Mouse (Mus musculus): ENCODE data around the gene Fhit. TPM values are rescaled to one million over a fixed set of nuclear protein-coding genes. Genes with fewer than 3 reads are reported as not detected.

Gene Fhit
- polyA plus RNA-seq, 1 experiment from 2014 or later = 7.6 TPM

DNA sequence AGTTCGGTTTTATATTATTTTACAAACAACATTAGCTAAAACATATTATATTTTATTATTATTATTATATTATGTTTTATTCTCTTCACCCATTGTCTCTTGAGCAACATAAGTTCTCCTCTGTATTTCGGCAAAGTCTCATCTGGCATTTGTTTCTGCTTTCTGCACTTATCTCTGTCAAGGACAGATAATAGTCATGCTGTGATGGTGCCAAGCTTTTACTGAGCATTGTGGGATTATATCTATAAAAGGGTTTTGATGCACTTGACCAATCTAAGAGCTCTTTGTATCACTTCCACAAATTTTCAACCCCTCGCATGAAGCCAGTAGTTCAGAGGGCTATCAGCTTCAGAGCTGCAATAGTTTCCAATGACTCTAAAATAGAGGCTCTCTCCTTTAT, 845.1 kb downstream of the Fhit start:
- Histone ChIP-seq H3K4me2 (ENCODE audit: low read length) (no peak overlapping the region), H3K9ac (replicated peaks; ENCODE audit: low read depth, low read length) (no peak overlapping the region), H3K4me3 (replicated peaks; ENCODE audit: low read length) (no peak overlapping the region), H3K4me1 (replicated peaks; ENCODE audit: control insufficient read depth, insufficient read depth, low read length) (no peaks in the 10 kb centered on the region), H3K27me3 (replicated peaks; ENCODE audit: control insufficient read depth, insufficient read depth, low read length) (no peaks in the 10 kb centered on the region), H3K9me3 (ENCODE audit: control insufficient read depth, low read length) (no peaks in the 10 kb centered on the region), H3K36me3 (ENCODE audit: control insufficient read depth, insufficient read depth) (no peaks in the 10 kb centered on the region), H3K27ac (ENCODE audit: low read length) (no peak overlapping the region)
- WGBS = 84% methylated on average over 3 of the region's 3 CpGs
- no peak for ATAC-seq

DNA sequence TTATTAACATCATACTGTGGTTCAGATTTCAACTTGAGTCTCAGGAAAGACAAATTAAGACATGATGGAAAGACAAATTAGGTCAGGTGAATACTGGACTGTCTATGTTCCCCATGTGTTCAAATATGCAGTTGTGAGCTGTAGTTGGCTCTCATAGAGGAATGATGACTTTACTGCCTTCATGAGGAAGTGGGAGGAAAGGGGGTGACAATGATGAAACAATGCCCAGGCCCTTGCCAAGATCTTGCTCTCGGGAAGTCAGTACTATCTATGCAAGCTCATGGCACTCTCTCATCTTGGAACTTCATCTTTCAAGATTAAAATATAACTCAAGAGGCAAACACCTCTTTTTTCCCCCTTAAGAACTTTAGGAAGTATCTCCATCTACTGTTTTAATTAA, 849.6 kb downstream of the Fhit start:
- WGBS = 80% methylated on average over 1 of the region's 1 CpGs
- no peaks in the 10 kb centered on the region for H3K4me1 ChIP-seq (replicated peaks; ENCODE audit: control insufficient read depth, insufficient read depth, low read length)
- no peak overlapping the region for H3K4me3 ChIP-seq (replicated peaks; ENCODE audit: low read length)
- no peaks in the 10 kb centered on the region for H3K27me3 ChIP-seq (replicated peaks; ENCODE audit: control insufficient read depth, insufficient read depth, low read length)
- H3K27ac ChIP-seq (ENCODE audit: low read length) = no peak overlapping the region
- no peaks in the 10 kb centered on the region for H3K36me3 ChIP-seq (ENCODE audit: control insufficient read depth, insufficient read depth)
- H3K4me2 ChIP-seq (ENCODE audit: low read length) = no peak overlapping the region
- ATAC-seq = no peak
- H3K9me3 ChIP-seq (ENCODE audit: control insufficient read depth, low read length) = no peaks in the 10 kb centered on the region
- no peak overlapping the region for H3K9ac ChIP-seq (replicated peaks; ENCODE audit: low read depth, low read length)

DNA sequence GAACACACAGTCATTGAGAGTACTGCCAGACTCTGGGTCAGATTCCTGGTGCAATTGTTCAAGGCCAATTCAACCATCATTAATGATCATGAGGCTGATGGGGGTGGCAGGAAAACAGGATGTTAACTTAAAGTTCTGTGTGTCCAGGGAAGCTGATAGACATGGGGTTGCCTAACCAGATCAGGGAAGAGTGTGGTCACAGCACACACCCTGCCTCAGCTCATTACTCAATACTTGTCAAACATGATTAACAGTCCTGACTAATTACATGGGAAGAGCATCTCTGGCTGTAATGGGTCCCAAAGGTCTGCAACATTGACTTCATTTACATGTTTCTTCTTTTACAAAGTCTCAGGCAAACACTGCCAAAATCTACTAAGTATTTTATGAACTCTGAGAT, 856.5 kb downstream of the Fhit start:
- H3K4me1 ChIP-seq (replicated peaks; ENCODE audit: control insufficient read depth, insufficient read depth, low read length) = no peaks in the 10 kb centered on the region
- ATAC-seq = no peak
- H3K27ac ChIP-seq (ENCODE audit: low read length) = no peak overlapping the region
- no peak overlapping the region for H3K4me2 ChIP-seq (ENCODE audit: low read length)
- no peaks in the 10 kb centered on the region for H3K9me3 ChIP-seq (ENCODE audit: control insufficient read depth, low read length)
- H3K4me3 ChIP-seq (replicated peaks; ENCODE audit: low read length) = no peak overlapping the region
- H3K36me3 ChIP-seq (ENCODE audit: control insufficient read depth, insufficient read depth) = no peaks in the 10 kb centered on the region
- H3K27me3 ChIP-seq (replicated peaks; ENCODE audit: control insufficient read depth, insufficient read depth, low read length) = no peaks in the 10 kb centered on the region
- no peak overlapping the region for H3K9ac ChIP-seq (replicated peaks; ENCODE audit: low read depth, low read length)

DNA sequence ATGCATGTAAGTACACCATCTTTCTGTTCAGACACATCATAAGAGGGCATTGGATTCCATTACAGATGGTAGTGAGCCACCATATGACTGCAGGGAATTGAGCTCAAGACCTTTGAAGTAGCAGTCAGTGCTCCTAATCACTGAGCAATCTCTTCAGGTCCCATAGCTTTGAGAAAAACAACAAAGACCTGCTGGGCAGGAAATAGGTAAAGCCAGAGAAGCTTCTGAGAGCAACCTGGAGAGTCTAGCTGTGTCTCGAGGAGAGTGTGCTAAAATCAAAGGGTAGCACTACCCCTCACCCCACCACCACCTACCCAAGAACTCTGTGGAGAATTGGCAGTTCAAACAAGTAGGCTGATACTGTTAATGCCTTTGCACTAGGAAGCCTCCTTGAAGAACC, 860.3 kb downstream of the Fhit start:
- H3K4me2 ChIP-seq (ENCODE audit: low read length) = no peak overlapping the region
- H3K27me3 ChIP-seq (replicated peaks; ENCODE audit: control insufficient read depth, insufficient read depth, low read length) = no peaks in the 10 kb centered on the region
- H3K27ac ChIP-seq (ENCODE audit: low read length) = no peak overlapping the region
- H3K4me3 ChIP-seq (replicated peaks; ENCODE audit: low read length) = no peak overlapping the region
- H3K4me1 ChIP-seq (replicated peaks; ENCODE audit: control insufficient read depth, insufficient read depth, low read length) = 0 out of 2 replicates have a peak, but pooled peaks cover 3% of the 10 kb centered on the region
- 64% methylated on average over 1 of the region's 1 CpGs for WGBS
- ATAC-seq = no peak
- no peaks in the 10 kb centered on the region for H3K9me3 ChIP-seq (ENCODE audit: control insufficient read depth, low read length)
- no peaks in the 10 kb centered on the region for H3K36me3 ChIP-seq (ENCODE audit: control insufficient read depth, insufficient read depth)
- no peak overlapping the region for H3K9ac ChIP-seq (replicated peaks; ENCODE audit: low read depth, low read length)

DNA sequence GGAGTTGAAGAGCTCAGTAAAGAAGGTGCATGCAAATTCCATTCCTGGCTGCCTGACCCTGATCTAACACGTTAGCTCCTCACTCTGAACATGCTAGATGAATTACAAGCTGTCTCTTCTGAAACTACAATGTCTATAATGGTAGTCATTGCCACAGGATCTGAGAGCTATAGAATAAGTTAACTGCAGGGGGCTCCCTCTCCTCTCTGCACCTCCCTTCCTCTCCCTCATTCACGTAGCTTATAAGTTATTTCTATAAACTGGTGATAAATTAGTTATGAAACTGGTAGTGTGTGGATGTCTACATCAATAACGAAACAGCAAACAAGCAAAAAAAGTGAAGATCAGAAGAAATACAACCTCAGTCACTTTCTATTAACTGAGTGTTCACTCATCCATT, 860.9 kb downstream of the Fhit start:
- no peaks in the 10 kb centered on the region for H3K27me3 ChIP-seq (replicated peaks; ENCODE audit: control insufficient read depth, insufficient read depth, low read length)
- H3K4me3 ChIP-seq (replicated peaks; ENCODE audit: low read length) = no peak overlapping the region
- no peak overlapping the region for H3K4me2 ChIP-seq (ENCODE audit: low read length)
- no peak overlapping the region for H3K27ac ChIP-seq (ENCODE audit: low read length)
- no peak for ATAC-seq
- 73% methylated on average over 3 of the region's 3 CpGs for WGBS
- H3K9ac ChIP-seq (replicated peaks; ENCODE audit: low read depth, low read length) = no peak overlapping the region
- 0 out of 2 replicates have a peak, but pooled peaks cover 3% of the 10 kb centered on the region for H3K4me1 ChIP-seq (replicated peaks; ENCODE audit: control insufficient read depth, insufficient read depth, low read length)
- H3K9me3 ChIP-seq (ENCODE audit: control insufficient read depth, low read length) = no peaks in the 10 kb centered on the region
- H3K36me3 ChIP-seq (ENCODE audit: control insufficient read depth, insufficient read depth) = no peaks in the 10 kb centered on the region

- H3K36me3 ChIP-seq (ENCODE audit: control insufficient read depth, insufficient read depth) = no peaks in the 10 kb centered on the region
- H3K4me1 ChIP-seq (replicated peaks; ENCODE audit: control insufficient read depth, insufficient read depth, low read length) = 0 out of 2 replicates have a peak, but pooled peaks cover 3% of the 10 kb centered on the region
- H3K4me2 ChIP-seq (ENCODE audit: low read length) = no peak overlapping the region
- no peaks in the 10 kb centered on the region for H3K9me3 ChIP-seq (ENCODE audit: control insufficient read depth, low read length)
- no peak overlapping the region for H3K27ac ChIP-seq (ENCODE audit: low read length)
- ATAC-seq = no peak
- WGBS = 21% methylated on average over 2 of the region's 2 CpGs
- H3K27me3 ChIP-seq (replicated peaks; ENCODE audit: control insufficient read depth, insufficient read depth, low read length) = no peaks in the 10 kb centered on the region
- H3K9ac ChIP-seq (replicated peaks; ENCODE audit: low read depth, low read length) = no peak overlapping the region
- H3K4me3 ChIP-seq (replicated peaks; ENCODE audit: low read length) = no peak overlapping the region
These were observed 862.8 kb downstream of the Fhit start for GRCm38 (mm10) chr14:10299030-10299429.

DNA sequence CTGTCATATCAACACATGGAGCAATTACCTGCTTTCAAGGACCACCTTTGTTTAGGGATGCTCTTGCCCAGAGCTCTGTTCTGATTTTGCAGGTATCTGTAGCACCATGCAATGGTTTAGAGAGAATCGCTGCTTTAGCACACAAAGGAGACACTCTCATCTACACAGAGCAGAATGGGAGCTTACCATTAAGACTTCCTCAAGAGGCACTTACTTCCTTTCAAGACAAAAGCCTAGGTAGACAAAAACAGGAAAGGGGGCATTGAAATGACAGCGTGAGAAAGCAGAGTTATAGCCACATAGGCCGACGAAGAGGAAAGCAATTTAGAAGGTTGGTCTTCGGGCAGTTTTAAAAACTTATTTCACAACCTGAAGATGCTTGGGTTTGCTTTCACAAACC, 872.8 kb downstream of the Fhit start:
- Histone ChIP-seq H3K36me3 (ENCODE audit: control insufficient read depth, insufficient read depth) (no peaks in the 10 kb centered on the region), H3K9ac (replicated peaks; ENCODE audit: low read depth, low read length) (no peak overlapping the region), H3K27me3 (replicated peaks; ENCODE audit: control insufficient read depth, insufficient read depth, low read length) (no peaks in the 10 kb centered on the region), H3K4me2 (ENCODE audit: low read length) (no peak overlapping the region), H3K9me3 (ENCODE audit: control insufficient read depth, low read length) (no peaks in the 10 kb centered on the region), H3K27ac (ENCODE audit: low read length) (no peak overlapping the region), H3K4me3 (replicated peaks; ENCODE audit: low read length) (no peak overlapping the region), H3K4me1 (replicated peaks; ENCODE audit: control insufficient read depth, insufficient read depth, low read length) (no peaks in the 10 kb centered on the region)
- 89% methylated on average over 5 of the region's 5 CpGs for WGBS
- no peak for ATAC-seq

DNA sequence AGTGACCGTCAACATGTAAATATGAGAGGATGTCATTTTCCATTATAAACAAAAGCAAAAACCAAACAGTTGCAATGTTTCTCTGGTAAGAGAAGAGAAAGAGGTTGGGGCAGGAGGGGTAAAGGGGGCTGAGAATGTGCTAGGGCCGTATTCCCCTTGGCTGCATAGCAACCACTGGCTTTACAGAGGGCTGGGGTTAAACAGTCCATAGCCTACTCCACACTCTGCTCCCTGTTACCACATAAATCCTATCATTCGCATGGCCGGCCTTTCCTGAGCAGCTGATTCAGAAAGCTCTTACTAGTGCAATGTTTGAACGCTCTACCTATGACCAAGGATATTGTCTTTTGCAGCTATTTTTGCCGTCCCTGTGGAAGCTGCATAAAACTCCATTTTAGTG, 875.8 kb downstream of the Fhit start:
- H3K4me3 ChIP-seq (replicated peaks; ENCODE audit: low read length) = no peak overlapping the region
- H3K9ac ChIP-seq (replicated peaks; ENCODE audit: low read depth, low read length) = no peak overlapping the region
- no peaks in the 10 kb centered on the region for H3K36me3 ChIP-seq (ENCODE audit: control insufficient read depth, insufficient read depth)
- peak; percentile 47; the same call in 1 of the 2 replicates for ATAC-seq
- H3K4me2 ChIP-seq (ENCODE audit: low read length) = no peak overlapping the region
- no peaks in the 10 kb centered on the region for H3K4me1 ChIP-seq (replicated peaks; ENCODE audit: control insufficient read depth, insufficient read depth, low read length)
- 25% methylated on average over 6 of the region's 6 CpGs for WGBS
- H3K27ac ChIP-seq (ENCODE audit: low read length) = no peak overlapping the region
- H3K9me3 ChIP-seq (ENCODE audit: control insufficient read depth, low read length) = no peaks in the 10 kb centered on the region
- H3K27me3 ChIP-seq (replicated peaks; ENCODE audit: control insufficient read depth, insufficient read depth, low read length) = no peaks in the 10 kb centered on the region

DNA sequence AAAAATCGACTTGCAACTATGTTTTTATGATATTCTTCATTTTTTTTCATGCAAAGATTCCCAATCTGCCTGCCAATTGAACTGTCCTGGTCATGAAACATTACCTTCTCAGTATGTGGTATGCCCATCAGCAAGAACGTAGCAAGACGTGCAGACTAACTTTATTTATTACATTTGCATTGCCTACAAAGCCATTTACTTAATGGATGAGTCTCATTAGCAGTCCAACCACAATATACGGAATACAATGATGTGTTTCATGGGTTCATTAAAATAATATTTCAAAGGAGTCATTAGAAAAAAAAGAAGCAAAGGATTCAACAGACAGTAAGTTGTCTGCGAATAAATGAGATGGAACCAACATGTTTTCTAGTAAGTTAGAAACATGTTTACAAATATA, 933.1 kb downstream of the Fhit start:
- no peak overlapping the region for H3K4me2 ChIP-seq (ENCODE audit: low read length)
- no peak overlapping the region for H3K9ac ChIP-seq (replicated peaks; ENCODE audit: low read depth, low read length)
- no peaks in the 10 kb centered on the region for H3K4me1 ChIP-seq (replicated peaks; ENCODE audit: control insufficient read depth, insufficient read depth, low read length)
- no peaks in the 10 kb centered on the region for H3K36me3 ChIP-seq (ENCODE audit: control insufficient read depth, insufficient read depth)
- 73% methylated on average over 5 of the region's 5 CpGs for WGBS
- H3K4me3 ChIP-seq (replicated peaks; ENCODE audit: low read length) = no peak overlapping the region
- no peaks in the 10 kb centered on the region for H3K9me3 ChIP-seq (ENCODE audit: control insufficient read depth, low read length)
- H3K27ac ChIP-seq (ENCODE audit: low read length) = no peak overlapping the region
- H3K27me3 ChIP-seq (replicated peaks; ENCODE audit: control insufficient read depth, insufficient read depth, low read length) = no peaks in the 10 kb centered on the region
- no peak for ATAC-seq

DNA sequence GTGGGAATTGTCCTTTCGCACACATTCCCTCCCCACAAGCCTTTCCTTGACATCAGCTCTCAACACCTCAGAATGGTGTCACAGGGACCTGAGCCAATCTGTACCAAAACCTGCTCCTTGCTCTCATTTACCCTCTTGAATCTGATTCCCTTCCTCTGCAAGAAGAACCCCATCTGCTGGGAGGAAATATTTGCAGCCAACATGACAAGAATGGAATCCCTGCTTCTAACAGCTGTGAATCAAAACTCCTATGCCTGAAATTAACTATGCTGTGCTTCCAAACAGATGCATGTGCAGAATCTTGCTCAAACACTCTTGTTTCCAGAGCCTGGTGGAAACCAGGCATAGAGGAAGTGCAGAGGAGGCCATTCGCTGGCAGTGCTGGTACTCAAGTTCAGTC, 940.0 kb downstream of the Fhit start:
- ATAC-seq = no peak
- no peaks in the 10 kb centered on the region for H3K36me3 ChIP-seq (ENCODE audit: control insufficient read depth, insufficient read depth)
- no peak overlapping the region for H3K27ac ChIP-seq (ENCODE audit: low read length)
- H3K27me3 ChIP-seq (replicated peaks; ENCODE audit: control insufficient read depth, insufficient read depth, low read length) = no peaks in the 10 kb centered on the region
- WGBS = 76% methylated on average over 2 of the region's 2 CpGs
- no peak overlapping the region for H3K4me2 ChIP-seq (ENCODE audit: low read length)
- no peaks in the 10 kb centered on the region for H3K9me3 ChIP-seq (ENCODE audit: control insufficient read depth, low read length)
- H3K9ac ChIP-seq (replicated peaks; ENCODE audit: low read depth, low read length) = no peak overlapping the region
- no peak overlapping the region for H3K4me3 ChIP-seq (replicated peaks; ENCODE audit: low read length)
- H3K4me1 ChIP-seq (replicated peaks; ENCODE audit: control insufficient read depth, insufficient read depth, low read length) = peaks cover 6% of the 10 kb centered on the region; the same call in 1 of the 2 replicates

Data from forebrain, embryonic 16.5 days (tissue).